In the genomic region with DNA sequence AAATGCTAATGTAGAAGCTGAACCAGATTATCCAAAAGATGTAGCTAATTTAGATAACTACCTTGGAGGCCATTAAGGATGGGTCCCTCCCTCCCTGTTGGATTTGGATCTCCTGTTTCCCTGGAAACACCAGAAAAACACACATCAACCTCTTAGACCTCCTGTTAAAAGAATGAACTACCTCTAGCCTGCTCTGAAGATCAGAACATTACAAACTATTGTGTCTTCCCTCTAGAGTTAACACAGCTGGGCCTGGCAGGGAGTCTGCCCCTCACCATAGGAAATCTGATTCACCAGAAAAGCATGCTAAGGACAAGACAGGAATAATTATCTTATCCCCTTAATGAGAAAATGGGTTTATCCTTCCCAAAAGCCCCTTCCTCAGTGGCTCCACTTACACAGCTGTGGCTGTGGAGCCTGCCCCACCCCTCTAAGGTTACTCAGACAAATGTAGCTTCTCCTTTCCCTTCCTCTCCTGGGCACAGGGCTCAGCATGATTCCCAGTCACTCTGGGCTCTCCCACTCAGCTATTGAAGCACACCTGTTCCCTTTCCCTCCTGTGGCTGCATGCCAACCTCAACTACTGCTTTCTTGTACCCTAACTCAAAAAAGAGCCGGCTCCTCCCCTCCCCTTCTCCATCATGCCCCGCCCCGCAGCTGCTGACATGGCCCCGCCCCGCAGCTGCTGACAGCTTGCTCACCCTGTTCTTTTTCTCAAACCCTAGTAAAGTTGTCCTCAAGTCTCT, we compare ENCODE assay signal across 7 mouse cellular contexts.
DNase-seq lines count a peak whose midpoint lies in the region; ATAC-seq and TF ChIP-seq lines count a peak whose summit lies in the region.

No protein-coding gene starts in this region.

- TF ChIP-seq CTCF in liver, embryonic 14.5 days (IDR thresholded peaks at IDR 0.05; ENCODE audit: low read depth) = no peak

- no peak overlapping the region for H3K4me2 ChIP-seq in forebrain, embryonic 12.5 days
- H3K4me2 ChIP-seq in liver, embryonic 14.5 days (ENCODE audit: low read depth) = peak overlapping the region; percentile 25; the same call in 1 of the 2 replicates
- peak overlapping the region; percentile 29 for H3K4me2 ChIP-seq in stomach, embryonic 15.5 days

- no peaks in the 10 kb centered on the region for H3K36me3 ChIP-seq in forebrain, embryonic 12.5 days (replicated peaks)
- H3K36me3 ChIP-seq in liver, embryonic 14.5 days (replicated peaks; ENCODE audit: control insufficient read depth, insufficient read depth, low read depth) = no peaks in the 10 kb centered on the region
- no peaks in the 10 kb centered on the region for H3K36me3 ChIP-seq in stomach, embryonic 15.5 days

- H3K9me3 ChIP-seq in forebrain, embryonic 12.5 days = no peaks in the 10 kb centered on the region
- no peaks in the 10 kb centered on the region for H3K9me3 ChIP-seq in liver, embryonic 14.5 days (ENCODE audit: control insufficient read depth, low read length)
- no peaks in the 10 kb centered on the region for H3K9me3 ChIP-seq in stomach, embryonic 15.5 days

- DNase-seq in 3134 (ENCODE audit: extremely low read depth, insufficient read length, low spot score) (peak; percentile 27), 3T3-L1 (ENCODE audit: low read depth, low spot score) (peak; percentile 35)
- DNase-seq in liver, embryonic 14.5 days (ENCODE audit: low read depth in 3 of 3, low spot score in 3 of 3) = no peak
- no peak for DNase-seq in kidney, postnatal 14 days

- TF ChIP-seq EP300 in liver, embryonic 14.5 days (IDR thresholded peaks at IDR 0.05; ENCODE audit: low read depth) = no peak

- WGBS in forebrain, embryonic 12.5 days = 2% methylated on average over 5 of the region's 5 CpGs
- 13% methylated on average over 5 of the region's 5 CpGs for WGBS in liver, embryonic 14.5 days (ENCODE audit: insufficient replicate concordance)
- WGBS in stomach, embryonic 15.5 days = 8% methylated on average over 5 of the region's 5 CpGs

- H3K27ac ChIP-seq in forebrain, embryonic 12.5 days = peak overlapping the region; percentile 57
- H3K27ac ChIP-seq in liver, embryonic 14.5 days = no peak overlapping the region
- H3K27ac ChIP-seq in stomach, embryonic 15.5 days = no peak overlapping the region

- no peak overlapping the region for H3K4me3 ChIP-seq in forebrain, embryonic 12.5 days (replicated peaks)
- no peak overlapping the region for H3K4me3 ChIP-seq in liver, embryonic 14.5 days (ENCODE audit: insufficient read depth in 1 of 2, low read depth in 2 of 2, low read length in 2 of 2)
- no peak overlapping the region for H3K4me3 ChIP-seq in stomach, embryonic 15.5 days (replicated peaks)

- H3K27me3 ChIP-seq in forebrain, embryonic 12.5 days = no peaks in the 10 kb centered on the region
- no peaks in the 10 kb centered on the region for H3K27me3 ChIP-seq in liver, embryonic 14.5 days (ENCODE audit: control insufficient read depth, insufficient read depth, low read length)
- no peaks in the 10 kb centered on the region for H3K27me3 ChIP-seq in stomach, embryonic 15.5 days (replicated peaks)

- H3K4me1 ChIP-seq in forebrain, embryonic 12.5 days = peaks cover 20% of the 10 kb centered on the region
- peaks cover 13% of the 10 kb centered on the region in 2 experiments for H3K4me1 ChIP-seq in liver, embryonic 14.5 days (replicated peaks; ENCODE audit: control insufficient read depth in 2 of 2, insufficient read depth in 2 of 2, low read length in 1 of 2)
- peaks cover 7% of the 10 kb centered on the region for H3K4me1 ChIP-seq in stomach, embryonic 15.5 days

- no peak overlapping the region for H3K9ac ChIP-seq in forebrain, embryonic 12.5 days
- H3K9ac ChIP-seq in liver, embryonic 14.5 days (replicated peaks) = no peak overlapping the region
- H3K9ac ChIP-seq in stomach, embryonic 15.5 days = no peak overlapping the region

- peak; percentile 73 for ATAC-seq in forebrain, embryonic 12.5 days (ENCODE audit: low FRiP score)
- ATAC-seq in liver, embryonic 14.5 days (ENCODE audit: insufficient read depth) = no peak
- no peak for ATAC-seq in stomach, embryonic 15.5 days (ENCODE audit: insufficient read depth, low FRiP score, low read depth)
- ATAC-seq in inflammation-experienced regulatory T-cells, adult 6 months = no peak

Comparison
In these comparisons a context has a peak if more than half of its experiments do, and no peak if none do; other contexts are left out.
1. DNase-seq: peak in 3134 (single experiment) and 3T3-L1 (single experiment); none in liver, embryonic 14.5 days (0 of 3) and kidney, postnatal 14 days (single experiment).